Mouse (Mus musculus) embryonic facial prominence, embryonic 10.5 days (tissue): ENCODE data around the gene Tlr13. TPM values are rescaled to one million over a fixed set of nuclear protein-coding genes. Genes with fewer than 3 reads are reported as not detected.

Source experiments
- DNase-seq: peaks from one replicate; pipeline ENCODE4 v3.0.0-alpha.2; 2017; ENCODE audit warnings: low spot score
- H3K27ac ChIP-seq: fragments of 300-500 bp; sonication (generic); replicated peaks from 2 replicates; pipeline ENCODE4 v1.5.1; 2016; ENCODE audit warnings: mild to moderate bottlenecking
- H3K27me3 ChIP-seq: fragments of 300-500 bp; sonication (generic); replicated peaks from 2 replicates; pipeline ENCODE4 v1.6.1; 2016; ENCODE audit warnings: low read depth, mild to moderate bottlenecking; ENCODE audit not compliant: poor library complexity, severe bottlenecking
- H3K36me3 ChIP-seq: fragments of 300-500 bp; sonication (generic); replicated peaks from 2 replicates; pipeline ENCODE4 v1.6.1; 2016; ENCODE audit warnings: mild to moderate bottlenecking, moderate library complexity
- H3K4me1 ChIP-seq: fragments of 300-500 bp; sonication (generic); 2 replicates; pipeline ENCODE4 v1.6.1; 2016
- H3K4me3 ChIP-seq: fragments of 300-500 bp; sonication (generic); 2 replicates; pipeline ENCODE4 v1.5.1; 2016; ENCODE audit warnings: mild to moderate bottlenecking, moderate library complexity
- H3K9me3 ChIP-seq: fragments of 300-500 bp; sonication (generic); 2 replicates; pipeline ENCODE4 v1.6.1; 2016; ENCODE audit warnings: mild to moderate bottlenecking
- WGBS: fragments of 180-500 bp; shearing (Covaris S2); methylation state at CpG from one replicate; pipeline ENCODE4 v1.1.7; 2016; 5-methylcytosine and 5-hydroxymethylcytosine counted together
- polyA plus RNA-seq: library from polyadenylated mRNA; unstranded; fragments of >200 nt; fragmentation: Nextera tagmentation; extraction: Ambion mirVana; gene quantifications from 2 replicates; pipeline ENCODE4 v1.2.1, GENCODE M21; 2016

The Tlr13 gene
- polyA plus RNA-seq: 0.04 and 0.10 TPM in 2 replicates

DNA sequence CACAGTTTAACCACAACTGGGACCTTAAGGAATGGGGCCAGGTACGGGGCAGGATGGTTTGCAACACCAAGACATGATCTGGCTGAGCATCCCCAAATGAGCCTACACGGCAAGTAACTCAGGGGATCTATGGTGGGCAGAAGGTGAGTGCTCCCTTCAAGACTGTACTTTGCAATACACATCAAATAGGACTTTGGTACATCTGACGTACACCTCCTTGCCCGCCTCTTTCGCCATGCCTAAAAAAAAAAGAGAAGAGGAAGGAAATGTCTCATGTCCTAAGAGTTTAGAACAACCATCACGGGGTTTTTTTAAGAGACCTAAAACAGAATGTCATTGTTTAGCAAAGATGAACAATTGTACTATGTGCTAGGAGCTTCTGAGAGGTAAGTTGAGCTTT lies at the start of gene Tlr13:
Gene Tlr13 (plus strand): TSS at position 269 of the 400 bp plus-strand sequence.
- no peak for DNase-seq
- Histone ChIP-seq H3K27me3 (peaks cover 42% of the 10 kb centered on the region), H3K4me1 (no peaks in the 10 kb centered on the region), H3K36me3 (no peaks in the 10 kb centered on the region), H3K9me3 (no peaks in the 10 kb centered on the region), H3K27ac (no peak within 1 kb of the TSS), H3K4me3 (no peak within 1 kb of the TSS)
- 90% methylated on average over 6 of the region's 6 CpGs for WGBS

DNA sequence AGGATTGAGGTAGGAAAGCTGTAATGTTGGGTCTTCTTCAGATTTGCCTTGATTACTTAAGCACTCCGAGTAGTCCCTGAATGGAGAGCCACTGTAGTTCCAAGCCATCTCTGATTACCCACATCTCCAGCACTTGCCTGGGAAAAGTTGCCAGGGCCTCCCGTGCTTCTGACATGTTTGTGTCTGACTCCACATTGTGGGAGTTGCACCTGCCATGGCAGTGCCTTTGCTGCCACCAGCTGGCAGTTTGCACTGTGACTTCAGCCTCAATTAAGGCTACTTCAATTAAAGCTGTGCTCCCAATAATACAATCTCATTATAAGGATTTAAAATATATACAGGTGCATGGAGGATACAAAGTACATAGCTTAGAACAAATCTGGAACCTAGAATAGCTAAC lies 37.5 kb upstream of the Tlr13 start:
- no peaks in the 10 kb centered on the region for H3K9me3 ChIP-seq
- H3K4me3 ChIP-seq: no peak overlapping the region
- peaks cover 58% of the 10 kb centered on the region for H3K27me3 ChIP-seq
- H3K36me3 ChIP-seq: peaks cover 41% of the 10 kb centered on the region
- H3K27ac ChIP-seq: no peak overlapping the region
- 80% methylated on average over 2 of the region's 2 CpGs for WGBS
- H3K4me1 ChIP-seq: no peaks in the 10 kb centered on the region
- no peak for DNase-seq

DNA sequence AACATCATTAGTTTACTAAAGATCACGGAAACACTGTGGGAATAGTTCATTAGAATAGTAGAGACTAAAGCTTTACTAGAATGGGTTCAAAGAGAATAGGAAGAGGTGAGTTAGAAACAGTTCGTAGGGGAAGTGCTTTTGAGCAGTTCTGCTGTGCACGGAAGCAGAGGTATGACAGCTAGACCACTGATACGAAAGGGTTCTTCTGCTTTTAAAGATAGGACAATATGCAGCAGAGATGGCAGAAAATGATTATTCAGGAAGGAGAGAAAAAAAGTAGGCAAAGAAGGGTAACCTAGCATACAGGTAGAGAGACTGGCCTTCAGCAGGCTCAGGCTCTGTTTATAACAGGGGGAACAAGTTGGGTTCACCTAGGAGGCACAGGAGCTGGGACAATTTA lies 29.1 kb upstream of the Tlr13 start:
- peaks cover 42% of the 10 kb centered on the region for H3K27me3 ChIP-seq
- no peaks in the 10 kb centered on the region for H3K4me1 ChIP-seq

DNA sequence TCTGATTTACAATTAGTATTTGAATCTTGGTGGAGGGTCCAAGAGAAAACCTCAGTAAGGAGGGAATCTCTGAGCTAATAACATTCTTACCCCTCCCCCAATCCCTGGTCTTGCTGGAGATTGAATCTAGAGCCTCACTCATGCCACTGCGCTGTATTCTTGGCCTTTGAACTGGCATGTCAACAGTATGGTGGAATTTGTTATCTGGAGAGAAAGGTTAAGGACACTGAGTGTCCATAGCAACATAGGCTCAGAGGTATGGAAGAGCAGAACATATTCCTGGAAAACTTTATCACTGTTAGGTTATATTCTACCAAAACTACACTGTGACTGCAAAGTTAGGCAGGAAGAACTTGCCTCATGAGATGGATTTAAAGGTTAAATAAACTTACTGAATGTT lies 28.3 kb upstream of the Tlr13 start:
- no peak overlapping the region for H3K4me3 ChIP-seq
- 97% methylated on average over 1 of the region's 1 CpGs for WGBS
- H3K4me1 ChIP-seq: no peaks in the 10 kb centered on the region
- peaks cover 38% of the 10 kb centered on the region for H3K27me3 ChIP-seq
- peaks cover 18% of the 10 kb centered on the region for H3K36me3 ChIP-seq
- H3K27ac ChIP-seq: no peak overlapping the region
- H3K9me3 ChIP-seq: no peaks in the 10 kb centered on the region
- DNase-seq: no peak

More for the DNA sequence above, 29.1 kb upstream of the Tlr13 start:
- no peaks in the 10 kb centered on the region for H3K9me3 ChIP-seq
- H3K36me3 ChIP-seq: peaks cover 15% of the 10 kb centered on the region
- no peak for DNase-seq
- no peak overlapping the region for H3K27ac ChIP-seq
- 88% methylated on average over 4 of the region's 4 CpGs for WGBS
- H3K4me3 ChIP-seq: no peak overlapping the region

DNA sequence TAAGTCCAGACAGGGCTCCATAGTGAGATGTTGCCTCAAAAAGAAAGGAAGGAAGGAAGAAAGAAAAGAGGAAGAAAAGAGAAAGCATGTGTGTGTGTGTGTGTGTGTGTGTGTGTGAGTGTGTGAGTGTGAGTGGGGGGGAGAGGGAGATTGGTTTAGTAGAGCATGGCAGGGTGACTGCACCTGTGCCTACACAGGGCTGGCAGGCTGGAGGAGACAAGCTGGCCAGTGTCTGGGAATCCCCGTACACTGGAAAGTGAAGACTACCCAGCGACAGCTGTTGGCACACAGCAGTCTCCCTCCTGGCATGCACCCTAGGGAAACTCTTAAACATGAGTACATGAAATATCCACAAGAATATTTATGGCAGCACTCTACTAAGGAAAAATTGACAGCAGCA lies 20.2 kb upstream of the Tlr13 start:
- no peak for DNase-seq
- no peaks in the 10 kb centered on the region for H3K4me1 ChIP-seq
- H3K27ac ChIP-seq: no peak overlapping the region
- no peak overlapping the region for H3K4me3 ChIP-seq
- H3K9me3 ChIP-seq: no peaks in the 10 kb centered on the region
- peaks cover 20% of the 10 kb centered on the region for H3K27me3 ChIP-seq
- H3K36me3 ChIP-seq: peaks cover 30% of the 10 kb centered on the region
- 89% methylated on average over 2 of the region's 2 CpGs for WGBS

DNA sequence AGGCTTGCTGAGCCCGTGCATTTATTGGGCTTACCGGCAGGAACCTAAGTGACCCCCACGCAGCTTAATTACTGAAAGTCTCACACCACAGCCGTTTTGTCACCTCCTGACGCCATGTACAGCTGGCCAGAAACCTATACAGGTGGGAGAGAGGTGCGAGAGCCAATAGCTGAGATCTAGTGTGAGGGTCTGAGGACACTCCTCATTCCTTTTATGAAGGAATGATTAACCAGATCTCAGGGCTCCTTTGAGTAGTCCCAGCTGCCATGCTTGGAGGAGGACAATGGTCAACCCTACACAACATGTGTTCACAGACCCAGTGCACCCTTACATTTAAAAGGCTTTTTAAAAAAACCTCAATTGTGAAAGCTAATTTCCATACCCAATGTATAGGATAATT lies 14.7 kb upstream of the Tlr13 start:
- no peak overlapping the region for H3K27ac ChIP-seq
- no peak overlapping the region for H3K4me3 ChIP-seq
- H3K36me3 ChIP-seq: peaks cover 9% of the 10 kb centered on the region
- H3K4me1 ChIP-seq: no peaks in the 10 kb centered on the region
- H3K27me3 ChIP-seq: peaks cover 37% of the 10 kb centered on the region
- WGBS: 85% methylated on average over 6 of the region's 6 CpGs
- no peak for DNase-seq
- no peaks in the 10 kb centered on the region for H3K9me3 ChIP-seq

DNA sequence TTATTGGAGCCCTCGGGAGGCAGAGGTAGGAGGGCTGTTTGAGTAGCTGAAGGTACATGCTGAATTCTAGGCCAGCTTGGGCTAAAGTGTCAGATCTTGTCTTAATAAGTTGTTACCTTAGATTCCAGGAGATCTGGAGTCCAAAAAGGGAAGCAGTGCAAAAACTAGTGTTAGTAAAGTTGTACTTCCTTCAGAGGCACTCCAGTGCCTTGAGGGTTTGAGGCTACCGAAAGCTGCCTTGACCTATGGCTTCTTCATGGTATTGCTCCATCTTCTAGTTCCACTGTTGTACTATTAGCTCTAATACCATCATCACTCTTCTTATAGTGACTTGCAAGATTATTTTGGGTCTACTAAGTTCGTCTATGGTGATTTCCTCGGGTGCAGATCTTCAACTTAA lies 13.1 kb upstream of the Tlr13 start:
- H3K4me3 ChIP-seq: no peak overlapping the region
- no peaks in the 10 kb centered on the region for H3K9me3 ChIP-seq
- no peak for DNase-seq
- H3K4me1 ChIP-seq: no peaks in the 10 kb centered on the region
- peaks cover 46% of the 10 kb centered on the region for H3K27me3 ChIP-seq
- 90% methylated on average over 4 of the region's 4 CpGs for WGBS
- H3K36me3 ChIP-seq: no peaks in the 10 kb centered on the region; the same call in 1 of the 2 replicates
- H3K27ac ChIP-seq: no peak overlapping the region

DNA sequence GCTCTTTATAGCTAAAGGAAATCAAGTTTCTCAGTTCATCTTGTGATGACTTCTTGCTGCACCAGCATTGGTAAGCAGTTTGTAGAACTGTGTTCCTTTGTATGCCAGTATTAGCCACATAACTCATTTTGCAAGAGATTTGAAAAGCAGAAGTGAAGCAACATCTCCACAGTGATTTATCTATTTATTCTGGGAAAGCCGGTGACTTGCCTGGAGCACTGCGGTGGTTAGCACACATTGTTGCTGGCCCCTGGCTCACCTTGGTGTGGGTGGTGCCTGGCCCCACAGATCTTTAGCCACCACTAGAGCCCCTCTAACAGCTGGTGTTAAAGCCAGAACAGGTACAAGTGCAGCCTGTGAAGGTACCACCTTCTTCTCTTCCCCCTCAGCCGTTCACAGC lies 8.1 kb upstream of the Tlr13 start:
- H3K4me3 ChIP-seq: no peak overlapping the region
- 87% methylated on average over 3 of the region's 3 CpGs for WGBS
- H3K27ac ChIP-seq: no peak overlapping the region
- no peaks in the 10 kb centered on the region for H3K4me1 ChIP-seq
- no peak for DNase-seq
- H3K9me3 ChIP-seq: no peaks in the 10 kb centered on the region
- H3K27me3 ChIP-seq: peaks cover 41% of the 10 kb centered on the region
- H3K36me3 ChIP-seq: no peaks in the 10 kb centered on the region

DNA sequence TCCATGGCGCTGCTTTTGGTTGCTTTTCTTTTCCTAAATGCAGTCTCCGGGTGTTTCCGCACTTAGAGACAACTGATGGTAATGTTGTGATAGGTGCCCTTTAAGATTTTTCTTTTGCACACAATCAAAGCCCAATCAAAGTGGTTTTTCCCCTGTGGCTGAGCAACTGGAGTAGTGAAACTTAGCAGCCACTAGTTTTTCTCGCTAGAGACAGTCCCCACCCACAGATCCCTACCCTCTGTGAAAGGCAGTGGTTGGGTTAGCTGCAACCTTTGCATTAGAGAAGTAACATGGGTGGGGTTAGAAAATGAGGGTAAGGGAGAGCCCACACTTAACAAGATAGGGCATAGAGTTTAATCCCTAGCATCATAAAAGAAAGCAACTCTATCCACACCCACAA lies 7.5 kb upstream of the Tlr13 start:
- Histone ChIP-seq H3K27me3 (peaks cover 44% of the 10 kb centered on the region), H3K4me3 (no peak overlapping the region), H3K4me1 (no peaks in the 10 kb centered on the region), H3K36me3 (no peaks in the 10 kb centered on the region), H3K27ac (no peak overlapping the region), H3K9me3 (no peaks in the 10 kb centered on the region)
- no peak for DNase-seq
- WGBS: 84% methylated on average over 4 of the region's 4 CpGs

DNA sequence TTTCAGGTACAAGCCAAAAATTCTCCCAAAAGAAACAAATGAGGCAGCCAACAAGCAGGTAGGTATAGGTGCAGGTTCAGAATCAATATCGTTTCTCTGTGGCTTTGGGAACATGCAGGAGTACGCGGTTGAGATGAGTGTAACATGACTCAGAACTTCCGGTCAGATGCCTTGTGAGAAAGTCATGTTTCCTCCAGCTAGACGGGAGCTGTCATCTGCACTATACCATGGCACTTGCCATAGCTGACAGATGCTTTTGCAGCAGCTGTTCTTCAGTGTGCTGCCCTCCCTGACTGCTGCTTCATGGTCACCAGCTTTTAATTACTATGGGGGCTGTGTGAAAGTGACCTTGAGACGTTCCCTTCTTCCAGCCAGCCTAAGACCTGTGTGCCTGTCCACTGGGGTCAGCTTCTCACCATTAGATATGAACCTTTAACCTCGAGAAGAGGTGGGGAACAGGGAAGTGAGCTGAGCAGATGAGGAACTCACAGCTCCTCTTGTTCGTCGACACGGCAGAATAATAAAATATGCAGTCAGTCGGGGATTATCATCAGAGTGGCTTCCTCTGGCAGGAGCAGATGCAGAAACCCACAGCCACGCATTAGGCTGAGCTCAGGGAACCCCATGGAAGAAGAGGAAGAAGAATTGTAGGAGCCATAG lies 7.0 kb upstream of the Tlr13 start:
- H3K36me3 ChIP-seq: no peaks in the 10 kb centered on the region
- no peak for DNase-seq
- no peak overlapping the region for H3K27ac ChIP-seq
- H3K4me1 ChIP-seq: no peaks in the 10 kb centered on the region
- H3K4me3 ChIP-seq: no peak overlapping the region
- no peaks in the 10 kb centered on the region for H3K9me3 ChIP-seq
- 72% methylated on average over 12 of the region's 12 CpGs for WGBS
- peaks cover 47% of the 10 kb centered on the region for H3K27me3 ChIP-seq

DNA sequence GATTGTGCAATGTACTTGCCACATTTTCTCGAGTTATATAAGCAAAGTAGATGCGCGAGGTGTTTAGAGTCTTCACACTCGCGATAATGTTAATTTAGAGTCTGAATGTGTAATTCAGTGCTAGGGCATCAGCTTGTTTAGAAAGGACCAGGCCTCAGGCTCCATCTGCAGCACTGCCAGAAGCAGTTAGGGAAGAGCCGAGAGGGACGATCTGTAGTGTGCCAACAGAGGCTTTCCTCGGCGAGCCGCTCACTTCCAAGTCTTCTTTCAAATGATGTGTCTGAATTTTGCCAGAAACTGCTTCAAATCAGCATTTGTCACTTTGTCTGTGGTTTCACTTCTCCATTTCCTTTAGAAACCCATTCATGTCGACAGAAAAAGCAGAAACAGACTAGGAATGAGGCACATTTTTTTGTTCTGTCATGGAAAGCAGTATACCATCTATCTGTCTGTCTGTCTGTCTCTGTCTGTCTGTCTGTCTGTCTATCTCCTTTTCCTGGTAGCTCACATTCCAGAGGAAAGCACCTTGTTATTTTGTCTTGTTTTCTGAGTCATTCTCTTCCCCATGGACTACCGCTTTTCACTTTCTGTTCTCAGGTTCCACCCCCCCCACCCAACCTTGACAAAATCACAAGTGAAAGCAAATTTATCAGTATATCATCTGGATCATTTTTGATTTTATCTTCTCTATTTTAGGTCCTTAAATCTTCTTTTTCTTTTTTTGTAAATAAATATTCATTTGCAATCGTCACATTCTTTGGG lies 3.5 kb upstream of the Tlr13 start:
- Histone ChIP-seq H3K36me3 (no peaks in the 10 kb centered on the region), H3K27ac (no peak overlapping the region), H3K9me3 (no peaks in the 10 kb centered on the region), H3K27me3 (peaks cover 48% of the 10 kb centered on the region), H3K4me1 (no peaks in the 10 kb centered on the region), H3K4me3 (no peak overlapping the region)
- DNase-seq: no peak
- WGBS: 82% methylated on average over 13 of the region's 13 CpGs

DNA sequence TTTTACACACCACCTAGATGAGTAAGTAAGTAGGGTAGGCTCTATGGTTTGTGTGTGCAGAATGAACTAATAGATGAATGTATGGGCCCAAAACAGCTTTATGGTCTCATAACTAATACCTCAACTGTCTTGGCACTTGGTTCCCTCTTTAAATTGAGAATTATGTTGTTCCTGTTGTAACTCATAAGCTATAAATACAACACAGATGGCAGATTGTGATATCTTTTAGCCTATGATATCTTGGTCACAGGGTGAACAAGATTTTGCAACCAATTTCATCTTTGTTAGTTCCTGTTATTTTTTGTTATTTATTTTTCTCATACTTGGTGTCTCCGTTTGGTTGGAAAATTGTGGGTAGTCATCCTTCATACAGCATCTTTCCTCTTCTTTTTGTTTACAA lies 5.2 kb downstream of the Tlr13 start:
- no peak overlapping the region for H3K27ac ChIP-seq
- H3K9me3 ChIP-seq: no peaks in the 10 kb centered on the region
- H3K36me3 ChIP-seq: no peaks in the 10 kb centered on the region
- H3K4me3 ChIP-seq: no peak overlapping the region
- H3K27me3 ChIP-seq: peaks cover 43% of the 10 kb centered on the region
- H3K4me1 ChIP-seq: no peaks in the 10 kb centered on the region
- 91% methylated on average over 1 of the region's 1 CpGs for WGBS
- no peak for DNase-seq

DNA sequence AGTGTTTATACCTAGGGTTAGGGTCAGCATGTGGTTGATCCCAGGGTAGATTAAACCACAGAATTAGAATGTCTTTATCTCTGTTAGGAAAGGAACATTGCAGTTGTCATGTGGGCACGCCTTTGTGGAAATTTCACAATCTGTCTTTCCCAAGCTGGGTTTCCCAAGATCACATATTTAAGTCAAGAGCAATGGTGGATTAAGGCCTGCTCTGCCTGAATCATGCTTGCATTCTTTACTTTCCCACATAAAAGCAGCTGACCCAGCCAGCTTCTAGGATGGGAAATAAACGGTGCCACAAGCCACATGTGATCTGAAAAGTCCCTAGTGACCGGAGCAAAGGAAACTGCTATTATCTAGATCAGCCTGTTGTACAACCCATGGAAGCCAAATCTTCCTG lies 6.5 kb downstream of the Tlr13 start:
- H3K4me1 ChIP-seq: no peaks in the 10 kb centered on the region
- no peak for DNase-seq
- H3K9me3 ChIP-seq: no peaks in the 10 kb centered on the region
- H3K27ac ChIP-seq: no peak overlapping the region
- 90% methylated on average over 3 of the region's 3 CpGs for WGBS
- peaks cover 38% of the 10 kb centered on the region for H3K27me3 ChIP-seq
- no peaks in the 10 kb centered on the region for H3K36me3 ChIP-seq
- no peak overlapping the region for H3K4me3 ChIP-seq
